Mouse (Mus musculus) midbrain, embryonic 14.5 days (tissue): ENCODE measurements at regions not wholly inside any gene's neighbourhood (a gene's known extent, or its start where the extent isn't known, plus 50 kb on each side); places are given as distances from the start of the nearest gene placed in this dataset.

Experiments used
- ATAC-seq: fragments of 200-750 bp; cut with Nextera tagmentation; 2 replicates; pipeline ENCODE4 v1.8.0; 2017; ENCODE audit warnings: moderate number of reproducible peaks, moderate library complexity; ENCODE audit not compliant: low FRiP score, low TSS enrichment
- DNase-seq: peaks from one replicate; pipeline ENCODE4 v3.0.0-alpha.2; 2015
- H3K27ac ChIP-seq: fragments of 300-500 bp; sonication (generic); replicated peaks from 2 replicates; pipeline ENCODE4 v1.5.1; 2014; ENCODE audit warnings: mild to moderate bottlenecking, low read depth, low read length, moderate library complexity
- H3K27me3 ChIP-seq: fragments of 300-500 bp; sonication (generic); 2 replicates; pipeline ENCODE4 v1.6.1; 2014; ENCODE audit warnings: low read length, control low read depth, mixed read lengths; ENCODE audit not compliant: control insufficient read depth, insufficient read depth
- H3K36me3 ChIP-seq: fragments of 300-500 bp; sonication (generic); 2 replicates; pipeline ENCODE4 v1.6.1; 2014; ENCODE audit warnings: low read length, control low read depth; ENCODE audit not compliant: control insufficient read depth, insufficient read depth
- H3K4me1 ChIP-seq: fragments of 300-500 bp; sonication (generic); 2 replicates; pipeline ENCODE4 v1.6.1; 2014; ENCODE audit warnings: mild to moderate bottlenecking, antibody characterized with exemption, low read length, control low read depth; ENCODE audit not compliant: control insufficient read depth, insufficient read depth
- H3K4me2 ChIP-seq: fragments of 300-500 bp; sonication (generic); 2 replicates; pipeline ENCODE4 v1.6.1; 2014; ENCODE audit warnings: mild to moderate bottlenecking, low read length, moderate library complexity
- H3K4me3 ChIP-seq: fragments of 300-500 bp; sonication (generic); replicated peaks from 2 replicates; pipeline ENCODE4 v1.5.1; 2014; ENCODE audit warnings: low read depth, low read length
- H3K9ac ChIP-seq: fragments of 300-500 bp; sonication (generic); replicated peaks from 2 replicates; pipeline ENCODE4 v1.6.1; 2014; ENCODE audit warnings: mild to moderate bottlenecking, low read length, moderate library complexity
- H3K9me3 ChIP-seq: fragments of 300-500 bp; sonication (generic); 2 replicates; pipeline ENCODE4 v1.6.1; 2016; ENCODE audit warnings: low read length, control low read depth, mixed read lengths; ENCODE audit not compliant: control insufficient read depth
- WGBS: fragments of 180-500 bp; shearing (Covaris S2); extraction: QIAGEN DNeasy Blood & Tissue Kit; methylation state at CpG from one replicate; pipeline ENCODE4 v1.1.7; 2014; 5-methylcytosine and 5-hydroxymethylcytosine counted together

GRCm38 (mm10) chr17:76205082-76205481, 653.3 kb upstream of the Fam98a start:
- DNase-seq (no peak), ATAC-seq (no peak)
- Histone ChIP-seq H3K9me3 (no peaks in the 10 kb centered on the region), H3K27ac (no peak overlapping the region), H3K36me3 (no peaks in the 10 kb centered on the region), H3K4me1 (no peaks in the 10 kb centered on the region), H3K9ac (no peak overlapping the region), H3K4me2 (no peak overlapping the region), H3K27me3 (no peaks in the 10 kb centered on the region), H3K4me3 (no peak overlapping the region)

DNA sequence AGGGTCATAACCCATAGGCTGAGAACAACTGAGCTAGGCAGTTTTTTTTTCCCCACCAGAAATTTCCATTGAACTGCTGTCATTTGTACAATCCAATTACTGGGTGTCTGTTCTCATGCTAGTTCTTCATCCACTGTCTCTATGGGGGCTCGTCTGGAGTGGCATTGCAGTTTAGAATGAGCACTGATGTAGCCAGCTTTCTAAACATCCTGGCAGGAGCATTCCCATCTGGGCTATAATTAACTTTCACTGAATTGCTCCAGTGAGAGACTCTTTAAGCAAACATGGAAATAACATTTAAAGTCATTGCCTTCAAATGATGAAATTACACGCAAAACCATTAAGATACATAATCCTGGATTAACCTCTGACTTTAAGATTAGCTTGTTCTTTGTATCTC, 633.1 kb upstream of the Fam98a start:
- Histone ChIP-seq H3K4me2 (no peak overlapping the region), H3K9me3 (no peaks in the 10 kb centered on the region), H3K9ac (no peak overlapping the region), H3K27ac (no peak overlapping the region), H3K4me1 (no peaks in the 10 kb centered on the region), H3K36me3 (no peaks in the 10 kb centered on the region), H3K4me3 (no peak overlapping the region), H3K27me3 (no peaks in the 10 kb centered on the region)
- ATAC-seq (no peak; the same call in 1 of the 2 replicates), DNase-seq (peak; percentile 40)
- 18% methylated on average over 2 of the region's 2 CpGs for WGBS

- no peaks in the 10 kb centered on the region for H3K4me1 ChIP-seq
- DNase-seq (no peak), ATAC-seq (no peak)
- no peak overlapping the region for H3K4me2 ChIP-seq
- no peak overlapping the region for H3K4me3 ChIP-seq
- H3K36me3 ChIP-seq, result no peaks in the 10 kb centered on the region
- no peaks in the 10 kb centered on the region for H3K27me3 ChIP-seq
- no peaks in the 10 kb centered on the region for H3K9me3 ChIP-seq
- H3K9ac ChIP-seq, result no peak overlapping the region
- H3K27ac ChIP-seq, result no peak overlapping the region
These were observed 585.1 kb upstream of the Fam98a start for GRCm38 (mm10) chr17:76136660-76137495.

GRCm38 (mm10) chr17:76134030-76134429, 582.3 kb upstream of the Fam98a start:
- Histone ChIP-seq H3K9me3 (peaks cover 5% of the 10 kb centered on the region; the same call in 1 of the 2 replicates), H3K27ac (no peak overlapping the region), H3K36me3 (no peaks in the 10 kb centered on the region), H3K4me3 (no peak overlapping the region), H3K27me3 (no peaks in the 10 kb centered on the region), H3K4me2 (no peak overlapping the region), H3K9ac (no peak overlapping the region), H3K4me1 (no peaks in the 10 kb centered on the region)
- ATAC-seq (no peak), DNase-seq (no peak)
- WGBS, result 79% methylated on average over 3 of the region's 3 CpGs

DNA sequence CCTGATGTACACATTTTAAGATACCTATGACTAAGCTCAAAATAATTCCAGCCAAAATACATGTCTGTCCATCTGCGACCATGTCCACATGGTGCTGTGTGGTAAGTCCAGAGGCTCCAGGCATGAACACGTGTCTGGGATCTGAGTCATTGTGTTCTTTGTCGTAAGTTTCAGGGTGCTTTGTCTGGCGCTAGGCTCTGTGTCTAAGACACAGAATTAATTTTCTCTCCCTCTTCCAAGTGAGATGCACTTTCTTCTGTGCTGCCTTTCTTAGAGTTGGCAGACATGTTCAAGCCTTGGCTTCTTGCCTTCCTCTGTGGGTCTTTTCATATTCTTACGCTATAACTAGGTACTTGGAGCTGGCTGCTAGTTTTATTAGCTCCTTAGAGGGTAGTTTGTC, 573.5 kb upstream of the Fam98a start:
- no peaks in the 10 kb centered on the region for H3K27me3 ChIP-seq
- no peaks in the 10 kb centered on the region for H3K9me3 ChIP-seq
- no peak for ATAC-seq
- H3K4me1 ChIP-seq, result no peaks in the 10 kb centered on the region
- WGBS, result 53% methylated on average over 5 of the region's 5 CpGs
- DNase-seq, result no peak
- H3K4me2 ChIP-seq, result no peak overlapping the region
- no peak overlapping the region for H3K9ac ChIP-seq
- H3K27ac ChIP-seq, result no peak overlapping the region
- H3K36me3 ChIP-seq, result no peaks in the 10 kb centered on the region
- H3K4me3 ChIP-seq, result no peak overlapping the region

- Histone ChIP-seq H3K4me2 (no peak overlapping the region), H3K27me3 (no peaks in the 10 kb centered on the region), H3K4me3 (no peak overlapping the region), H3K9me3 (no peaks in the 10 kb centered on the region), H3K9ac (no peak overlapping the region), H3K36me3 (no peaks in the 10 kb centered on the region), H3K27ac (no peak overlapping the region), H3K4me1 (0 out of 2 replicates have a peak, but pooled peaks cover 7% of the 10 kb centered on the region)
- DNase-seq (peak; percentile 66), ATAC-seq (peak; percentile 77)
- 63% methylated on average over 9 of the region's 9 CpGs for WGBS
These were observed 559.8 kb upstream of the Fam98a start for GRCm38 (mm10) chr17:76111315-76112195.

DNA sequence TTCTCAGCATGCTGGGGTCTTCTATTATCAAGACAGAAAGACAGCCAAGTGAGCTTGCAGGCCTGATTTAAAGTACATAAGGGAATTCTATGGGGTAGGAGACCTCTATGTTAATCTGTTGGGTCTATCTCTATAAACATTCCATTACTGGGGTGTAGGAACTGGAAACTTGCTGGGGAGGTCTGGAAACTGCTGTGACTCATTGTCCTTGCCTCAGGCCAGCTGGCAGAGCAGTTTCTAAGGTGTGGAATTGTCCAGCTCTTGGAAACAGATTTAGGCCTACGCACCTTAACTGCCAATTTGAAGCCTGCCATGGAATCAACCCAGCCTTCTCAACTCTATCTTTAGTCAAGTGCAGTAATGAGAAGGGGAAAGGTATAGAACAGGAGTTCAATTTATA, 559.1 kb upstream of the Fam98a start:
- Histone ChIP-seq H3K9me3 (no peaks in the 10 kb centered on the region), H3K9ac (no peak overlapping the region), H3K4me2 (no peak overlapping the region), H3K27ac (no peak overlapping the region), H3K27me3 (no peaks in the 10 kb centered on the region), H3K4me3 (no peak overlapping the region), H3K4me1 (0 out of 2 replicates have a peak, but pooled peaks cover 7% of the 10 kb centered on the region), H3K36me3 (no peaks in the 10 kb centered on the region)
- no peak for DNase-seq
- ATAC-seq, result no peak
- 91% methylated on average over 1 of the region's 1 CpGs for WGBS

GRCm38 (mm10) chr17:76083536-76083935, 531.8 kb upstream of the Fam98a start:
- no peak overlapping the region for H3K27ac ChIP-seq
- H3K9ac ChIP-seq, result no peak overlapping the region
- ATAC-seq (no peak), DNase-seq (no peak)
- H3K36me3 ChIP-seq, result no peaks in the 10 kb centered on the region
- H3K4me3 ChIP-seq, result no peak overlapping the region
- WGBS, result 93% methylated on average over 3 of the region's 3 CpGs
- no peaks in the 10 kb centered on the region for H3K27me3 ChIP-seq
- no peaks in the 10 kb centered on the region for H3K4me1 ChIP-seq
- no peak overlapping the region for H3K4me2 ChIP-seq
- H3K9me3 ChIP-seq, result no peaks in the 10 kb centered on the region
